Mouse (Mus musculus): ENCODE measurements around the gene Hook2. TPM values are rescaled to one million over a fixed set of nuclear protein-coding genes. Genes with fewer than 3 reads are reported as not detected.

The Hook2 gene
- total and polyA plus RNA-seq, 2 experiments from 2014 or later, result 1.9 to 3.5 TPM

DNA sequence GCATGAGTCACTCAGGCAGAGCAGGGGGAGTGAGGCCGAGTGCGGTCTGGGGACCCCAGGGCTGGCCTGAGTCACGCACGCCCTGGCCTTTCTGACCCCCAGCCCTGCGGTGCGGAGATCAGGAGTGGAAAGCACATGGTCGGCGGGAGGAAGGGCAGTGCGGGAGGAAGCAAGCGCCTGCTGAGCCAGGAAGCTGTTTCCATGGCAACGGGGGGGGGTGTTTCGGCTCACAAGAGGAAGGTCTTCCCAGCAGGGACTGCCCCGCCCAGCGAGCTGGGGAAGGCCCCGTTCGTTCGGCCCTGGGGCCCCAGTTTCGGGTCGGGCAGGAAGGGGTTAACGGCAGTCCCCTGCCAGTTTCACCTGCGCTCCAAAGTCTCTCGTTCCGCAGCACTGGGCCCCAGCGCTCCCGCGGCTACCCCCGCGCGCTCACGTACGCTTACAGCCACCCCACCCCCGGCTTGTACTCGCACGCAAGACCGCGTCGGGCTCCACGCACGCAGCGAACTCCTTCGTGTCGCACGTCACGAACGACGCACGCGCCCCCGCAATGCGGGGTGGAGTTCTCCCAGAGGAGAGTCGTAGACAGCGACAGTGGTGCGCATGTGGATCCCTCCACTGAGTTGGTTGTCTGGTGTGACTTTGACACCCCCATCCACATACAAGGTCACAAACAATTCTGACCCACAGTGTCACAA is 4.6 kb upstream of the Hook2 start:
- peak overlapping the region; percentile 75 for H3K27ac ChIP-seq (ENCODE audit: low read depth)
- peak; percentile 12 for ATAC-seq (ENCODE audit: insufficient read depth, low read depth)
- H3K4me3 ChIP-seq (ENCODE audit: low read depth, low read length), result peak overlapping the region; percentile 54
- no peaks in the 10 kb centered on the region for H3K36me3 ChIP-seq (replicated peaks; ENCODE audit: control insufficient read depth, insufficient read depth, low read length)
- no peaks in the 10 kb centered on the region for H3K9me3 ChIP-seq (replicated peaks; ENCODE audit: control insufficient read depth, low read length)
- WGBS, result under 1% methylated on average over 53 of the region's 53 CpGs
- no peak for TF ChIP-seq EP300 (IDR thresholded peaks at IDR 0.05; ENCODE audit: low read depth)
- TF ChIP-seq CTCF (IDR thresholded peaks at IDR 0.05; ENCODE audit: low read depth), result 0 out of 2 replicates have a peak, but pooled peaks have one; percentile 4
- peak overlapping the region; percentile 87 for H3K4me2 ChIP-seq (ENCODE audit: low read depth, low read length)
- DNase-seq (ENCODE audit: low spot score), result peak; percentile 72
- peak overlapping the region; percentile 48 for H3K9ac ChIP-seq (replicated peaks; ENCODE audit: low read depth, low read length)
- no peaks in the 10 kb centered on the region for H3K27me3 ChIP-seq (ENCODE audit: control insufficient read depth, insufficient read depth, low read length)
- peaks cover 34% of the 10 kb centered on the region for H3K4me1 ChIP-seq (ENCODE audit: control insufficient read depth, insufficient read depth)

GRCm38 (mm10) chr8:84986379-84986945 is 3.9 kb upstream of the Hook2 start:
- H3K4me2 ChIP-seq (ENCODE audit: low read depth, low read length), result peak overlapping the region; percentile 87
- H3K4me1 ChIP-seq (ENCODE audit: control insufficient read depth, insufficient read depth), result peaks cover 32% of the 10 kb centered on the region
- H3K9ac ChIP-seq (replicated peaks; ENCODE audit: low read depth, low read length), result peak overlapping the region; percentile 48; the same call in 1 of the 2 replicates
- WGBS, result 31% methylated on average over 8 of the region's 8 CpGs
- H3K27ac ChIP-seq (ENCODE audit: low read depth), result peak overlapping the region; percentile 75
- DNase-seq (ENCODE audit: low spot score) (no peak), ATAC-seq (ENCODE audit: insufficient read depth, low read depth) (no peak)
- TF ChIP-seq CTCF (IDR thresholded peaks at IDR 0.05; ENCODE audit: low read depth), result no peak
- TF ChIP-seq EP300 (IDR thresholded peaks at IDR 0.05; ENCODE audit: low read depth), result no peak
- peak overlapping the region; percentile 54 for H3K4me3 ChIP-seq (ENCODE audit: low read depth, low read length)
- no peaks in the 10 kb centered on the region for H3K27me3 ChIP-seq (ENCODE audit: control insufficient read depth, insufficient read depth, low read length)
- no peaks in the 10 kb centered on the region for H3K9me3 ChIP-seq (replicated peaks; ENCODE audit: control insufficient read depth, low read length)
- no peaks in the 10 kb centered on the region for H3K36me3 ChIP-seq (replicated peaks; ENCODE audit: control insufficient read depth, insufficient read depth, low read length)

DNA sequence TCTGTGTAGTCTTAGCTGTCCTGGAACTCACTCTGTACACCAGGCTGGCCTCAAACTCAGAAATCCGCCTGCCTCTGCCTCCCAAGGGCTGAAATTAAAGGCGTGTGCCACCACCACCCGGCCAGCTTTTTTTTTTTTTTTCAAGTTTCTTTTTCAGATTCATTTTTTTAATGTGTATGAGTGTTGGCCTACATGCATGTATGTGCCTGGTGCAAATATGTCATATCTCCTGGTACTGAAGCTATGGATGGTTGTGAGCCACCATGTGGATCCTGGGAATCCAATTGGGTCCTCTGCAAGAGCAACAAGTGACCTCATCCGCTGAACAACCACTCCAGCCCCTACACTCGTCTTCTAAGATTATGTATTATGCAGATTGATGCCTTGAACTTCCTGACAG is 3.0 kb upstream of the Hook2 start:
- Histone ChIP-seq H3K36me3 (replicated peaks; ENCODE audit: control insufficient read depth, insufficient read depth, low read length) (no peaks in the 10 kb centered on the region), H3K4me2 (ENCODE audit: low read depth, low read length) (no peak overlapping the region), H3K27me3 (ENCODE audit: control insufficient read depth, insufficient read depth, low read length) (no peaks in the 10 kb centered on the region), H3K4me3 (ENCODE audit: low read depth, low read length) (no peak overlapping the region), H3K9me3 (replicated peaks; ENCODE audit: control insufficient read depth, low read length) (no peaks in the 10 kb centered on the region), H3K27ac (ENCODE audit: low read depth) (no peak overlapping the region), H3K4me1 (ENCODE audit: control insufficient read depth, insufficient read depth) (peaks cover 27% of the 10 kb centered on the region), H3K9ac (replicated peaks; ENCODE audit: low read depth, low read length) (no peak overlapping the region)
- 79% methylated on average over 5 of the region's 5 CpGs for WGBS
- ATAC-seq (ENCODE audit: insufficient read depth, low read depth) (no peak), DNase-seq (ENCODE audit: low spot score) (no peak)
- no peak for TF ChIP-seq CTCF (IDR thresholded peaks at IDR 0.05; ENCODE audit: low read depth)
- TF ChIP-seq EP300 (IDR thresholded peaks at IDR 0.05; ENCODE audit: low read depth), result no peak

DNA sequence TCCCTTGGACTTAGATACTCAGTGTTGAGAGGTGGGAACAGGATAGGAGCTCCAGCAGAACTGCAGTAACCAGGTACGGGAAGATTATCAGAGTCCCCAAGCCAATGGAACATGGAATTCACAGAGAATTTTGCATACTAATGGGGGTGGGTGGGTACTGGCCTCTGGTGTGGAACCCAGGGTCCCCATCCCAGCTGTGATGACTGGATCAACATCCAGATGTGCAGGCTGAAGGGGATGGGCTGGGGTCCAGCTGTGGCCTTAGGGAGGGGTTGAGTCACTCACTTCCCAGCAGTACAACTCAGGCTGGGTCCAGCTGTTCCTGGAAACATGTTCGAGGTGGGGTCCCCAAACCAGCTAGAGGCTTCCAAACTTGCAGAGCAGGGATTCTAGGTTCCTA is 2.5 kb upstream of the Hook2 start:
- Histone ChIP-seq H3K4me1 (ENCODE audit: control insufficient read depth, insufficient read depth) (peaks cover 27% of the 10 kb centered on the region), H3K4me3 (ENCODE audit: low read depth, low read length) (no peak overlapping the region), H3K4me2 (ENCODE audit: low read depth, low read length) (no peak overlapping the region), H3K27me3 (ENCODE audit: control insufficient read depth, insufficient read depth, low read length) (no peaks in the 10 kb centered on the region), H3K36me3 (replicated peaks; ENCODE audit: control insufficient read depth, insufficient read depth, low read length) (no peaks in the 10 kb centered on the region), H3K9ac (replicated peaks; ENCODE audit: low read depth, low read length) (no peak overlapping the region), H3K27ac (ENCODE audit: low read depth) (no peak overlapping the region), H3K9me3 (replicated peaks; ENCODE audit: control insufficient read depth, low read length) (no peaks in the 10 kb centered on the region)
- no peak for DNase-seq (ENCODE audit: low spot score)
- ATAC-seq (ENCODE audit: insufficient read depth, low read depth), result no peak
- TF ChIP-seq EP300 (IDR thresholded peaks at IDR 0.05; ENCODE audit: low read depth) (no peak), CTCF (IDR thresholded peaks at IDR 0.05; ENCODE audit: low read depth) (no peak)
- WGBS, result 61% methylated on average over 2 of the region's 2 CpGs

- Histone ChIP-seq H3K27me3 (ENCODE audit: control insufficient read depth, insufficient read depth, low read length) (0 out of 2 replicates have a peak, but pooled peaks cover 2% of the 10 kb centered on the region), H3K36me3 (replicated peaks; ENCODE audit: control insufficient read depth, insufficient read depth, low read length) (no peaks in the 10 kb centered on the region), H3K9ac (replicated peaks; ENCODE audit: low read depth, low read length) (no peak overlapping the region), H3K4me3 (ENCODE audit: low read depth, low read length) (no peak overlapping the region), H3K9me3 (replicated peaks; ENCODE audit: control insufficient read depth, low read length) (no peaks in the 10 kb centered on the region), H3K4me2 (ENCODE audit: low read depth, low read length) (peak overlapping the region; percentile 85), H3K27ac (ENCODE audit: low read depth) (no peak overlapping the region), H3K4me1 (ENCODE audit: control insufficient read depth, insufficient read depth) (peaks cover 27% of the 10 kb centered on the region)
- WGBS, result 18% methylated on average over 15 of the region's 15 CpGs
- DNase-seq (ENCODE audit: low spot score) (no peak), ATAC-seq (ENCODE audit: insufficient read depth, low read depth) (no peak)
- TF ChIP-seq CTCF (IDR thresholded peaks at IDR 0.05; ENCODE audit: low read depth), result no peak
- no peak for TF ChIP-seq EP300 (IDR thresholded peaks at IDR 0.05; ENCODE audit: low read depth)
Observed at GRCm38 (mm10) chr8:84989311-84989731, 1.1 kb upstream of the Hook2 start.

Data from heart, postnatal 0 days (tissue).